Mouse (Mus musculus) heart, embryonic 16.5 days (tissue): Measurements from ENCODE around the gene Arhgap22. TPM values are rescaled to one million over a fixed set of nuclear protein-coding genes. Genes with fewer than 3 reads are reported as not detected.

Experiments used
- ATAC-seq: fragments of 200-750 bp; cut with Nextera tagmentation; replicated peaks from 2 replicates; pipeline ENCODE4 v1.8.0; 2017; ENCODE audit warnings: moderate number of reproducible peaks; ENCODE audit not compliant: insufficient read depth, low FRiP score; ENCODE audit errors: extremely low read depth
- H3K27ac ChIP-seq: fragments of 300-500 bp; sonication (generic); 2 replicates; pipeline ENCODE4 v1.5.1; 2014; ENCODE audit warnings: mild to moderate bottlenecking, low read length, control low read depth, moderate library complexity
- H3K27me3 ChIP-seq: fragments of 300-500 bp; sonication (generic); 2 replicates; pipeline ENCODE4 v1.6.1; 2014; ENCODE audit warnings: low read length, mixed read lengths; ENCODE audit not compliant: control insufficient read depth, insufficient read depth
- H3K36me3 ChIP-seq: fragments of 300-500 bp; sonication (generic); 2 replicates; pipeline ENCODE4 v1.6.1; 2014; ENCODE audit not compliant: control insufficient read depth, insufficient read depth
- H3K4me1 ChIP-seq: fragments of 300-500 bp; sonication (generic); 2 replicates; pipeline ENCODE4 v1.6.1; 2014; ENCODE audit warnings: low read length, mixed read lengths; ENCODE audit not compliant: control insufficient read depth, insufficient read depth
- H3K4me2 ChIP-seq: fragments of 300-500 bp; sonication (generic); 2 replicates; pipeline ENCODE4 v1.6.1; 2014; ENCODE audit warnings: low read depth, mild to moderate bottlenecking, control low read depth, low read length
- H3K4me3 ChIP-seq: fragments of 300-500 bp; sonication (generic); 2 replicates; pipeline ENCODE4 v1.5.1; 2014; ENCODE audit warnings: mild to moderate bottlenecking, control low read depth, low read length
- H3K9ac ChIP-seq: fragments of 300-500 bp; sonication (generic); 2 replicates; pipeline ENCODE4 v1.6.1; 2014; ENCODE audit warnings: low read length, control low read depth
- H3K9me3 ChIP-seq: fragments of 300-500 bp; sonication (generic); replicated peaks from 2 replicates; pipeline ENCODE4 v1.6.1; 2016; ENCODE audit warnings: low read length; ENCODE audit not compliant: control insufficient read depth
- WGBS: fragments of 180-500 bp; shearing (Covaris S2); extraction: QIAGEN DNeasy Blood & Tissue Kit; methylation state at CpG from one replicate; pipeline ENCODE4 v1.1.7; 2014; 5-methylcytosine and 5-hydroxymethylcytosine counted together
- polyA plus RNA-seq: library from polyadenylated mRNA; unstranded; fragments of >200 nt; fragmentation: Nextera tagmentation; extraction: Ambion mirVana; gene quantifications from 2 replicates; pipeline ENCODE4 v1.2.1, GENCODE M21; 2015

Gene Arhgap22
- polyA plus RNA-seq, 1 experiment from 2014 or later: 1.4 TPM

GRCm38 (mm10) chr14:33189849-33190423, 23.9 kb upstream of the Arhgap22 start:
- H3K4me2 ChIP-seq: no peak overlapping the region
- ATAC-seq: no peak
- WGBS: 90% methylated on average over 21 of the region's 21 CpGs
- no peak overlapping the region for H3K9ac ChIP-seq
- no peaks in the 10 kb centered on the region for H3K27me3 ChIP-seq
- no peak overlapping the region for H3K27ac ChIP-seq
- H3K4me3 ChIP-seq: no peak overlapping the region
- no peaks in the 10 kb centered on the region for H3K9me3 ChIP-seq
- H3K4me1 ChIP-seq: no peaks in the 10 kb centered on the region
- H3K36me3 ChIP-seq: no peaks in the 10 kb centered on the region

- no peak overlapping the region for H3K9ac ChIP-seq
- no peaks in the 10 kb centered on the region for H3K36me3 ChIP-seq
- no peaks in the 10 kb centered on the region for H3K4me1 ChIP-seq
- H3K27me3 ChIP-seq: no peaks in the 10 kb centered on the region
- ATAC-seq: no peak
- H3K4me3 ChIP-seq: no peak overlapping the region
- no peaks in the 10 kb centered on the region for H3K9me3 ChIP-seq
- 59% methylated on average over 1 of the region's 1 CpGs for WGBS
- no peak overlapping the region for H3K27ac ChIP-seq
- H3K4me2 ChIP-seq: no peak overlapping the region
These were observed 23.2 kb upstream of the Arhgap22 start for GRCm38 (mm10) chr14:33190646-33191045.

- H3K4me1 ChIP-seq: no peaks in the 10 kb centered on the region
- H3K4me3 ChIP-seq: no peak overlapping the region
- no peak for ATAC-seq
These were observed 20.1 kb upstream of the Arhgap22 start for GRCm38 (mm10) chr14:33193762-33194161.

DNA sequence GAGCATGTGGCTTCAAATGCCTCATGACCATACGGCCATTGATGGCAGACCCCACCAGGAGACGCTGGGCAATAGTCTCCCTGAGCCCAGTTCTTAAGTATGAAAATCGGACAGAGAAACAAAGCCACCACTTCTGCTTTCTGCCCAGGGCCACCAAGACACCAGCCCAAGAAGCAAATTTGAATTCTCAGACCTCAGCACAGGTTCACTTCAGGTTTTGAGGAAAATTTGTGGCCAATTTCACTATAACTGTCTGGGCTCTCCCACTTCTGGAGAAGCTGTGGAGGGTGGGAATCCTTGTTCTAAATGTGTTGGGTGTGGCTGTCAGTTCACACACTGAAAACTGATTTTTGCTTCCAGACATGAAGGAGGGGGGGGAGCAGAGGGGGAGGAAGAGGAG, 19.6 kb upstream of the Arhgap22 start:
- Histone ChIP-seq H3K27me3 (no peaks in the 10 kb centered on the region), H3K27ac (no peak overlapping the region), H3K9me3 (no peaks in the 10 kb centered on the region), H3K4me2 (no peak overlapping the region), H3K36me3 (no peaks in the 10 kb centered on the region), H3K4me1 (no peaks in the 10 kb centered on the region), H3K9ac (no peak overlapping the region), H3K4me3 (no peak overlapping the region)
- WGBS: 74% methylated on average over 3 of the region's 3 CpGs
- no peak for ATAC-seq

More at GRCm38 (mm10) chr14:33193762-33194161, 20.1 kb upstream of the Arhgap22 start:
- Histone ChIP-seq H3K27me3 (no peaks in the 10 kb centered on the region), H3K9me3 (no peaks in the 10 kb centered on the region), H3K4me2 (no peak overlapping the region), H3K9ac (no peak overlapping the region), H3K36me3 (no peaks in the 10 kb centered on the region), H3K27ac (no peak overlapping the region)

DNA sequence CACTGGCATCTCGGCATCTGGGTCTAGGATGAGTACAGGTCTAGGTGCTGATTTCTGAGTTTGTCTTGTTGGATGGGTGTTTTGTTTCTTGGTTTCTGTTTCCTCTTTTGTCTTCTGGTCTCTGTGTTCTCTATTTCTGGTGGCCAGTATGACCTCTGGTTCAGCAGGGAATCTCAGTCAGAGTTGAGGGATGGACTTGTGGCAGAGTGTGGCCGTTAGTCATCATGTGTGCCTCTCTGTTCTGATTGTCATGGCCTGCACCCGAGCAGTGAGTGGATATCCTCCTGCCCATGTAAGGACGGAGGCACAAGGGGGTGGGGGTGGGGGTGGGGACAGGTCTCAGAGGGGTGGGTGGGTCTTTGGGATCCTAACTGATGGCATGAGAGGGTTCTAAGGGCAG, 11.7 kb upstream of the Arhgap22 start:
- no peaks in the 10 kb centered on the region for H3K4me1 ChIP-seq
- H3K9me3 ChIP-seq: no peaks in the 10 kb centered on the region
- ATAC-seq: no peak
- H3K36me3 ChIP-seq: no peaks in the 10 kb centered on the region
- 73% methylated on average over 4 of the region's 4 CpGs for WGBS
- H3K4me3 ChIP-seq: no peak overlapping the region
- H3K4me2 ChIP-seq: no peak overlapping the region
- H3K27ac ChIP-seq: no peak overlapping the region
- H3K27me3 ChIP-seq: no peaks in the 10 kb centered on the region
- no peak overlapping the region for H3K9ac ChIP-seq

DNA sequence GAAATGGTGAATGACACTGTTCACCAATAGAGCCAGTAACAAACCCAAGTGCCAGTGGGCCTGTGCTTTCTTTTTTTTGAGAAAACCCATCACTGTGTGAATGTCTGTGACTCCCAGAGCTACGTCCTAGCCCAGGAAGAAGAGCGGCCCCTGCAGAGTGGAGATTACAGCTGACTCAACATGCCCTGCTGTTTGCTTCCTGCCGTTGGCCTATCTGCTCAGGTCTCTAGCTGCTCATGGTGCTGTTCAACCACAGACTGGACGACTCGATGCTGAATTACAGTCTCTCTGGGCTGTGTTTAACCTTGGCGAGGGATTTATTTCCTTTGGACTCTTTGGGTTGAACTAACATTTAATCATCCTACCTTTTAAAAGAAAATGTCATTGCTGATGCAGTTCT, 10.9 kb upstream of the Arhgap22 start:
- Histone ChIP-seq H3K27ac (no peak overlapping the region), H3K36me3 (no peaks in the 10 kb centered on the region), H3K27me3 (no peaks in the 10 kb centered on the region), H3K4me3 (no peak overlapping the region), H3K9me3 (no peaks in the 10 kb centered on the region), H3K4me1 (no peaks in the 10 kb centered on the region), H3K9ac (no peak overlapping the region), H3K4me2 (no peak overlapping the region)
- no peak for ATAC-seq
- WGBS: 65% methylated on average over 6 of the region's 6 CpGs

- Histone ChIP-seq H3K4me1 (no peaks in the 10 kb centered on the region), H3K36me3 (no peaks in the 10 kb centered on the region), H3K9me3 (no peaks in the 10 kb centered on the region), H3K4me2 (no peak overlapping the region), H3K4me3 (no peak overlapping the region), H3K9ac (no peak overlapping the region), H3K27ac (no peak overlapping the region), H3K27me3 (no peaks in the 10 kb centered on the region)
- WGBS: 76% methylated on average over 14 of the region's 14 CpGs
- ATAC-seq: no peak
These were observed 10.0 kb upstream of the Arhgap22 start for GRCm38 (mm10) chr14:33203777-33204176.

GRCm38 (mm10) chr14:33205280-33205965, 8.4 kb upstream of the Arhgap22 start:
- Histone ChIP-seq H3K4me1 (no peaks in the 10 kb centered on the region), H3K9ac (no peak overlapping the region), H3K9me3 (no peaks in the 10 kb centered on the region), H3K4me2 (peak overlapping the region; percentile 41; the same call in 1 of the 2 replicates), H3K27ac (no peak overlapping the region), H3K4me3 (no peak overlapping the region), H3K36me3 (no peaks in the 10 kb centered on the region), H3K27me3 (no peaks in the 10 kb centered on the region)
- ATAC-seq: no peak
- WGBS: 44% methylated on average over 22 of the region's 24 CpGs

DNA sequence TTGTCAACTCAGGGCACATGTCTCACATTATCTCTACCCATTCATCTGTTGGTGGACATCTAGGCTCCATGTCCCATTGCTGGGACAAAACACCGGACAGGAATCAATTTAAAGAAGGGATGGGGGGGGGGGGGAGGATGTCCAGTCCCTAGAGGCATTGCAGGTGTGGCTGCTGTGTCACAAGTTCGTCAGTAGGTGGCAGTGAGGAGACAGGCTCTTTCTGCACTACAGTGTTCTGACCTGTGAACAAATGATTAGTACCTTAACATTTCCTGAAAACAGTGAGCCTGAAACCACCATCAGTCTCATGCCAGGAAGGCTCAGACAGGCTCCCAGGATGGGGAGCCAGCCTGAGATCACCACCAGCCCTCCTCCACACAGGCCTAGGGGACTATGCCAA, 6.8 kb upstream of the Arhgap22 start:
- no peak for ATAC-seq
- WGBS: 19% methylated on average over 2 of the region's 2 CpGs

More for the DNA sequence above, 6.8 kb upstream of the Arhgap22 start:
- Histone ChIP-seq H3K27me3 (no peaks in the 10 kb centered on the region), H3K4me3 (no peak overlapping the region), H3K36me3 (no peaks in the 10 kb centered on the region), H3K4me2 (no peak overlapping the region), H3K27ac (no peak overlapping the region), H3K9me3 (no peaks in the 10 kb centered on the region), H3K9ac (no peak overlapping the region), H3K4me1 (no peaks in the 10 kb centered on the region)
